Mouse (Mus musculus) right cerebral cortex, adult 2 months (tissue): ENCODE results near the gene Ptpn14.
A peak's percentile ranks its signal among the peaks of the same experiment; 100 is the strongest.

ENCODE experiments used
- DNase-seq, 2 experiments: peaks; one replicate each; pipeline ENCODE4 v3.0.0; 2021 to 2022; ENCODE audit warnings: low spot score in 2 of 2

Ptpn14 gene

GRCm38 (mm10) chr1:189717546-189717945, 10.5 kb upstream of the Ptpn14 start:
- no peak for DNase-seq

DNA sequence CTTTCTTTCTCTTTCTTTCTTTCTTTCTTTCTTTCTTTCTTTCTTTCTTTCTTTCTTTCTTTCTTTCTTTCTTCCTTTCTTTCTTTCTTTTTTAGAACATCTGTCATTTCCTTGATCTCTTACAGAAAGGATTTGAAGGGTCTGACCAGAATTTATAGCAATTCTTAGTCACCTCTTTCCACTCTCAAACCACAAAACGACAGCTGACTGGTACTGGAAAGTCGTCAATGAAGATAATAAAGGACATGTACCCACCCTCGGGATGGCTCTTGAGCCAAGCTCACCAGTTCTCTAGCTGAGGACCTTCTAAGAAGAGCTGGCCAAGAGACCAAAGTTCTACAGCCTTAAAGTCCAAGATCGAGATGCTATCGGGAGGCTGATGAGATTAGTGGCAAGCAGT, 9.5 kb upstream of the Ptpn14 start:
- DNase-seq = no peak

DNA sequence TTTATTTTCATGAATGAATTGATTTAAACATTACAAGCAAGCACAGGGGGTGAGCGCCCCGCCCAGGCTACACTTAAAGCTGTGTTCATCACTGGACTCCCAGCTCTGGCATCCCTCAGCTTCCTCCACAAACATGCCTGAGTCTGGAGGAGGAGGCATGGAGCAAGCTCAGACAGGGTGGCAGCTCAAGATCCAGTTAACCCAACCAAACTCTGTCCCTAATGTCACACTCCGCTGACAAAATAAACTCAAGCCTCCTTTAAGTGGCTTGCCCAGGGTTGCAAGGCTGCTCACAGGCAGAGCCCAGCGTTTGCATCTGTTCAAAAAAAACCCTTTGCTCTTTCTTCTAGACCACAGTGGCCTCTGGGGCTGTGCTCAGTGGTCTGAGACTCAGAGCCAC, 1.9 kb upstream of the Ptpn14 start:
- DNase-seq = no peak

- no peak for DNase-seq
These were observed 653 bp upstream of the Ptpn14 start for GRCm38 (mm10) chr1:189727346-189727883.

GRCm38 (mm10) chr1:189728784-189729115, 682 bp downstream of the Ptpn14 start:
- no peak for DNase-seq

GRCm38 (mm10) chr1:189729141-189729815, 1.2 kb downstream of the Ptpn14 start:
- no peak for DNase-seq

- no peak for DNase-seq
These were observed 3.6 kb downstream of the Ptpn14 start for GRCm38 (mm10) chr1:189731697-189732096.

DNA sequence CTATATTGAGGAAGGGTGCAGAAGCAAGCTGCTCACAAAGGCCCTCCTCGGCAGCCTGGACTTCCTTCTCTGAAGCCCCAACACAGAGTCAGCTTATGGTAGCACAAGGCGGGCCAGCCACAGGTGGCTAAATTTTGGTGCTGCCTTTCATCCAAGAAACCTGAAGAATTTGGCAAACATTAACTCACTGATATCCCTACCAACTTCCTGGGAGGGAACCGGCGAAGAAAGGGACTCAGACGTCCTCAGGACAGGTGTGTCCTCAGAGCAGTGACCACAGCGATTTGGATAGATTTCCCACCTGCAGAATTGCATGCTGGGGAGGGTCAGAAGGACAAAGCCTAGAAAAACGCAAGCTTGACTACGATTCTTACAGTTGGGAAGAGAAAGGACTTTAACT, 4.1 kb downstream of the Ptpn14 start:
- no peak for DNase-seq

- DNase-seq = no peak
These were observed 12.0 kb downstream of the Ptpn14 start for GRCm38 (mm10) chr1:189740075-189740474.

DNA sequence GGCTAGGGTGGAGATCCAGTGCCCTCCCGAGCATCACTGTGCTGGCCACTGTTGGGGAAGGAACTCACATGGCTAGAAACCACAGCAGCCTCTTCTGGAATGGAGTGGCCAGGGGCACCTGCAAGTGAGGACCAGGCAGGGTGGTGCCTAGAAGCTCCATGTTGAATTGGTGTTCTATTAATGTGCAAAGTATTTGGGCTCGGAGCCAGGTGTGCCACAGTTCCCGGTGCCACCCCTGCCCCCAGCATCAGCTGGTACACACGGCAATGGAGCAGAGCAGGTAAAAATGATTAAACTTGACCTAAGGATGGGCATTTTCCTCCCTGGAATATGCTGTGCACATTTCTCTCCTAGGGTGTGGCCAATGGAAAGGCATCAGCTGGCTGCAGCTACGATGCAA, 14.0 kb downstream of the Ptpn14 start:
- no peak for DNase-seq

- no peak for DNase-seq
These were observed 15.1 kb downstream of the Ptpn14 start for GRCm38 (mm10) chr1:189743136-189743535.

DNA sequence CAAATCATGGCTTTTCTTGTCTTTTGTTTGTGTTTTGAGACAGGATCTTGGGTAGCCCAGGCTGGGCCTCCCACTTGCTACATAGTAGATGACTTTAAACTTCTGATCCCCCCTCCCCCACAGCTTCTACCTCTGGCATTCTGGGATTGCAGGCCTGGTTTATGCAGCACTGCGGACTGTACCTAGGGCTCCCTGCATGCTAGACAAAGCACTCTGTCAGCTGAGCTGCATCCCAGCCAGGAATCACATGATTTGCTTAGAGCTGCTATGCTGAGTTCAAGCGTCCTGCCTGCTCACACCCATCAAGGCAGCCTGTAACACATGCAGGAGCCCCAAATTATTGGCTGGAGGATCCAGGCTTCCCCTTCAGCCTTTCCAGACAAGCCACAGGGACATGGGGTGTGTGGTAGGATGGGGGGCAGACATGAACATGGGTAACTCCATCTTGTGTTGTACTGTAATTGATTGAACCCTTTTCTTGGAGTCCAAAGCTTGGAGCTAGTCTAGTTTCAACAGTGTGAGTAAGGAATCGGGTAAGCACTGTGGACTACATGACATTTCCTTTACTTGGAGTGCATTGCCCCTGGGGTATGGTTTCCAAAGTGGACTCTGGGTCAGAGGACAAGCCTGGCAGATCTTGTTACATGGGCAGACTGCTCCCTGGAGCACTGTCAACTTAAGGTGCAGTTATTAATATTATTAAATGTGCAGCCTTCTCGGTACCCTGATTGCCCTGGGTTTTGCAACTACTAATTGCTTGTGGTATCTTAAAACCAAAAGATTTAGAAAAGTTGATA, 17.0 kb downstream of the Ptpn14 start:
- no peak for DNase-seq

DNA sequence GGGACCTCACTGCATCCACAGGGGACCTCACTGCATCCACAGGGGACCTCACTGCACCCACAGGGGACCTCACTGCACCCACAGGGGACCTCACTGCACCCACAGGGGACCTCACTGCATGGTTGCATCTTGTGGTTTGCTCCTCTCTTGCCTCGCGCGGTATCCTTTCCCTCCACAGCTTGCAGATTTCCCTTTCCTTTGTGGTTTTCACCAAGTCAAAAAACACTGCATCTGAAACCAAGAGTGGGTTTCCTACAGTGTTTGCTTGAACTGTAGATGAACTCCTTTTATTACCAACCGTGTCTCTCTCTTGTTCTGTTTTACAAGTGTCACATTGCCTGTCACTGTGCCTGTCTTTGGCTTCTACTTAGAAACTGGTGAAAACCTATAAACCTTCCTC, 18.5 kb downstream of the Ptpn14 start:
- no peak for DNase-seq

DNA sequence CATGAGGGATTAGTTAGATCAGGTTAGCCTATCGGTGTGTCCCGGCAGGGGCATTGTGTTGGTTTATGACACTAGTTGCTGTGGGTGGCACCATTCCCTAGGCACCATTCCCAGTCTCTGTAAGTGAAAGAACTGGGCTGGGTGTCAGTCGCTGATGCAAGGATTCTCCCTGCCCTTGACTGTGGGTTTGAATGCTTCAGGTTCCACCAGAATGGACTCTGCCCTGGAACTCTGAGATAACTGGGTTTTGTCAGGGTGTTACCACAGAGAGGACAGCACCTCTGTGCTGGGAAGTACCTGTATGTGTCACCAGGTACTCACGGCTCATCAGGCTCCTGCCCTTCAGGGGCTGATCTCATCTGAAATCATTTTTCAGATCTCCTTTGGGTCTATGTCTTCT, 21.7 kb downstream of the Ptpn14 start:
- no peak for DNase-seq

DNA sequence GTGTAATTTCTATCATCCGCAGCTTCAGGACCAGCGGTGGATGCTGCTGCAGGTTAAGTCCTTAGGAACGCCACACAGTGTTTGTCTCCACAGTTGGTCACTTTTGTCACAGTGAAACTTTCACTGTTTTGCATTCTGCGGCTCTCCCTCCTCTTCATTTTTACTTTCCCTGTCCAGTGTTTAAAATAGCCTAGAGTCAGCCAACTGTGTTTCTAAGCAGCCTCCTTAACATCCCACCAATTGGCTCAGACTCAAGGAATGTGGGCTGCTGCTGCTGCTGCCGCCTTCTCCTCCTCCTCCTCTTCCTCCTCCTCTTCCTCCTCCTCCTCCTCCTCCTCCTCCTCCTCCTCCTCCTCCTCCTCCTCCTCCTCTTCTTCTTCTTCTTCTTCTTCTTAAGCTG, 22.2 kb downstream of the Ptpn14 start:
- peak in 1 of 2 experiments; percentile 16 for DNase-seq

DNA sequence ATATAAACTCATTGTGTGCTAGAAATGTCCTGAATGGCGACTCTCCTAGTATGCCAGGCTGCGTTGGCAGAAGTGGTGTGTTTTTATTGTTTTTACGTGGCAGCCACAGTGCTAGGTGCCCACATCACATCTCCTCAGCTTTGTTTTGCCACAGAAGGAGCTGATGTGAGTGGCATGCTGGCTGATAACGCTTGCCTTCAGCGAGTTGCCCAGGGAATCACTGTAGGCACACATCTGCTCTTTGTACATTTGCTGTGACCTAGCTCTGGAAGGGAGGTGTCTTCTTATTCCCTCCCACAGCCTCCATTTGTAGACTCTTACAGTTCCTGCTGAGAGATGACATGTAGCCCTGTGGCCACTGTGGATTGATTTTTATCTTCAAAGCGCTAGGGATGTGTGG, 24.2 kb downstream of the Ptpn14 start:
- no peak for DNase-seq

DNA sequence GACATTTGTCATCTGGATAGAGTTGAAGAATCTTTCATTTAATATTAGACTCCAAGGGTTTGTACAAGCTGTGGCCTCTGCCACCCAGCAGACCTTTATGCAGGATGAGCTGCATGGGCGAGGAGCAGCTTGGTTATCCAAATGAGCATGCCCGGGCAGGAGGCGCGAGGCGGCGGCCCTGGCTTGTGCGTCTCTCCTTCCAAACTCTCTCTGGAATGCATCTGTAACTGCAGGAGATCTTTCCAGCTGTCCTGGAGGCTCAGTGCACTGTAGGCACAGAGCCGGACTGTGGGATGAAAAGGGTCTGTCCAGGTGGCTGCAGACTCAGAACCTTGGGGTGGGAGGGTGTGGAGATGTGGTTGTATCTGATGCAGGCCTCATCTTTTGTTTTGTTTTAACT, 27.0 kb downstream of the Ptpn14 start:
- no peak for DNase-seq

DNA sequence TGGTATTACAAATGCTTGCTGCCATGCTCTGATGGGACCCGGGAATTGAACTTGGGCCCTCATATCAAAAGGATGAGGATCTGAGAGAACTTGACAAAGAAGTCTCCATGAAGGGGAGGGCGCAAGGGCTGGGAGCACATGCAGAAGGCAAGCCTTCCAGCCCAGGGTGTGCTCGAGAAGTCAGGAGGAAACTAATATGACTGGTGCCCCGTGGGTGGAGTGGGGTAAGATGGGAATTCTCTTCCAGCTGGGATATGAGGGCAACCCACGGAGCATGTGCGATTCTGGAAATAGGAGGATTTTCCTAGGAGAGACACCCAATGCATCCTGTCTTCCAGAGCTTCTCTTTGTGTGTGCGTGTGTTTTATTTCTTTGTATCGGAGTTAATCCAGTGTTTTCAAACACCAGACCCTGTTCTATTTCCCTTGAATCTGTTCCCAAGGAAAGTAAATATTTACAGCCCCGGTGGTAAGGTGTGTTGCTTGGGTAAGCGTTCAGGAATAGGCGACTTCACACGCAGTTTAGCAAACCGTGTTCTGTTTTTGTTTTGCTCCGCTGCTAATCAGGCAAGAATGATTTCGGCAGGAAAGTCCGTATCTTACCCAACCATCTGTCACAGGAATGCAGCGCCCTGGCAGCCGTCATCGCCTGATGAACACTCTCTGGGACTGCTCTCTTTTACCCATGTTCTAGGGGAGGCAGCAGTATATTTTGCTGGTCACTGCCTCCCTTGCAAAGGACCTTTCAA, 28.4 kb downstream of the Ptpn14 start:
- peak; percentile 31 to 44 for DNase-seq

DNA sequence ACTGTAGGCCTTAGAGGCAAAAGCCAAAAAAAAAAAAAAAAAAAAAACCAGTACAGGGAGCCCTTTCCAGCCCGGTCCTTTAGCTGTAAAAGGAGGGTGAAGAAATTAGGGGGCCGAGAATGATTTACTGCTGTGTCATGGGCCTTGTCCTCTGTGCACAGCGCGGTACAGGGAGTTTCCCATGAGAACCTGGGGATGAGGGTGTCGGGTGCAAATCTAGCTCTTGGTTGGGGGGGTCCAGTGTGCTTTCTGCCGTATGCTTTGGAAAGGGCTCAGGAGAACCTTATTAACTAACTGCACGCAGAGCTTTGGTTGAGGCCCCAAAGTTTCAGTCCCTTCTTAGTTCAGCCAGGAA, 29.0 kb downstream of the Ptpn14 start:
- no peak for DNase-seq

- DNase-seq = peak; percentile 36 to 56
These were observed 33.5 kb downstream of the Ptpn14 start for GRCm38 (mm10) chr1:189761581-189762021.

DNA sequence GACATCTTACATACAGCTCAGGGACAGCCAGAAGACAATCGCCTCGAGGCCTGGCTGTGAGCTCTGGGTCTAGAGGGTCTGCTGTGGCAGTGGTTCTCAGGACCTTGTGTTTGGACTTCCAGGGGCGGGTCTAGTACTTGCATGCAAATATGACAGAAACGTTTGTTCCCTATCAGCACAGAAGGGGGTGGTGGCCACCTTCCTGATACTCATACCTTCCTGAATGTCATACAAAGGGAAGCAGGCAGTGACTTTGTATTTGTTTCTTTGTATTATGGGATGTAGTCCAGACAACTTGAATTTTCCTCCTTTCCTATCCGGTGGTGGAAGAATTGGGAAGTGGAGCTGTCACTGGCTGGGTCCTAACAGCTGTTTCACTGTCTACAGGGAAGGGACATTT, 36.2 kb downstream of the Ptpn14 start:
- no peak for DNase-seq

DNA sequence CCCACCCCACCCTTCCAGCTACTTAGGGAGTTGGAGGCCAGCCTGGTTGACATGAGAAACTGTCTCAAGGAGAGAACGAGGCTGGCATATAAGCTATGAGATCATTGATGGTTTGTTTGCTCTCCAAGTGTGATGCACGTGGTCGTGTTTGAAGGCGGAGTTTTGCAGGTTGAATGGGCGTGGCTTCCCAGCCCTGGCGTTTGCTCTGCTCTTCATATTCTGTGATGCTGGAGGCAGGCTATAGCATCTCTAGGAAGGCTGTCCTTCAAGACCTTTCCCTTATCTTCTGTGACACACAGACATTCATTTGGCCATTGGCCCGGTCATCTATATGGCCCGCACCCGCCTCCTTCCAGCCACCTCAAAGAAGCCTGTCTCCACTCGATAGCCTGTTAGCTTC, 39.1 kb downstream of the Ptpn14 start:
- DNase-seq = no peak

DNA sequence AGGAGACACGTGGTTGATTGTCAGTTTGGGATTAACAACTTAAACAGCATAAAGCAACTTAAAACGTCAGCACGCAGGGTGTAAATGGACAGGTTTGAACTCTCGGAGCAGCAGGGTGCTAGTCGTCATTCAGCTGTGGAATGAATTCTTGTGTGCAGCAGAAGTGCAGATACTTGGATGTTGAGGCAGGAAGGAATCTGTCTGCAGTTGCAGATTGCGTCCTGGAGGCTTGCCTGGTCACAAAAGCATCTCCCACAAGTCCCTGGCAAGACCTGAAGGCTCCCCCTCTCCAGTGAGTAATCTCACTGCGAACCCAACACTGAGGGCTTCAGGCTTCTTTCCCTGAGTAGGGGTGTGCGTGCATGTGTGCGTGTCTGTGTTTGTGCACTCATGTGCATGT, 39.8 kb downstream of the Ptpn14 start:
- DNase-seq = no peak
